Mouse (Mus musculus) C2C12 (cell line): ENCODE measurements at regions not wholly inside any gene's neighbourhood (a gene's known extent, or its start where the extent isn't known, plus 50 kb on each side); places are given as distances from the start of the nearest gene placed in this dataset.

Experiments used
- CTCF ChIP-seq: IDR thresholded peaks from one replicate; pipeline ENCODE4 v1.5.1; 2011; ENCODE audit not compliant: control insufficient read depth, insufficient read depth, insufficient read length
- MYOD1 ChIP-seq: IDR thresholded peaks from one replicate; pipeline ENCODE4 v1.6.1; 2011; ENCODE audit warnings: low read depth; ENCODE audit not compliant: control insufficient read depth, insufficient read length

- TF ChIP-seq CTCF (no peak), MYOD1 (no peak)
Observed at GRCm38 (mm10) chr9:63876023-63876422, 118.2 kb upstream of the Smad3 start.
